9 mouse cellular contexts compared by ENCODE assay signal in genomic region chr19:55414050-55414449, GRCm38 (mm10).
DNase-seq lines count a peak whose midpoint lies in the region; ATAC-seq lines count a peak whose summit lies in the region.
"Had no signal": no experiment of that assay in that cellular context is flagged by ENCODE, and none has a peak within 500 bp of the region (broad histone marks: within the 10 kb centered on the region; RNA-seq: fewer than 3 reads in every experiment).

No protein-coding gene starts in this region.

- no peaks in the 10 kb centered on the region for H3K9me3 ChIP-seq in embryonic facial prominence, embryonic 14.5 days (ENCODE audit: control insufficient read depth, low read length)

- no peaks in the 10 kb centered on the region for H3K4me1 ChIP-seq in embryonic facial prominence, embryonic 14.5 days (ENCODE audit: control insufficient read depth, insufficient read depth, low read length)

- H3K9ac ChIP-seq in embryonic facial prominence, embryonic 14.5 days (ENCODE audit: low read depth, low read length) = no peak overlapping the region

- DNase-seq in frontal cortex, postnatal 25 days (ENCODE audit: low spot score in 2 of 2) = no peak
- peak; percentile 43 for DNase-seq in urinary bladder, postnatal 25 days (ENCODE audit: low spot score)
- no peak for DNase-seq in urinary bladder, adult 18-20 months (ENCODE audit: low spot score in 2 of 2)
- DNase-seq in embryonic facial prominence, embryonic 14.5 days (ENCODE audit: low spot score) = peak; percentile 90
- DNase-seq in hindlimb bud, embryonic 11.5 days (ENCODE audit: extremely low spot score, low read depth, low spot score) = peak; percentile 33
- peak; percentile 22 for DNase-seq in lung, postnatal 25 days (ENCODE audit: low spot score)
- peak; percentile 6 to 19 for DNase-seq in spleen, postnatal 36 days (ENCODE audit: low spot score in 2 of 2)

- peak; percentile 95 for ATAC-seq in frontal cortex, adult (ENCODE audit: low TSS enrichment)
- ATAC-seq in embryonic facial prominence, embryonic 14.5 days (ENCODE audit: low read depth) = peak; percentile 76; the same call in 1 of the 2 replicates

- no peak overlapping the region for H3K27ac ChIP-seq in embryonic facial prominence, embryonic 14.5 days (replicated peaks; ENCODE audit: low read depth, low read length)
- H3K27ac ChIP-seq: macrophage had no signal

- 31% methylated on average over 8 of the region's 8 CpGs for WGBS in embryonic facial prominence, embryonic 14.5 days

- H3K4me3 ChIP-seq in embryonic facial prominence, embryonic 14.5 days (ENCODE audit: low read depth, low read length) = no peak overlapping the region

- no peak overlapping the region for H3K4me2 ChIP-seq in embryonic facial prominence, embryonic 14.5 days (ENCODE audit: low read depth, low read length)

- no peaks in the 10 kb centered on the region for H3K36me3 ChIP-seq in embryonic facial prominence, embryonic 14.5 days (ENCODE audit: control insufficient read depth, insufficient read depth, low read length)

- no peaks in the 10 kb centered on the region for H3K27me3 ChIP-seq in embryonic facial prominence, embryonic 14.5 days (replicated peaks; ENCODE audit: control insufficient read depth, insufficient read depth, low read length)

Comparison
In these comparisons a context has a peak if more than half of its experiments do, and no peak if none do; other contexts are left out.
1. DNase-seq: peak in urinary bladder, postnatal 25 days (single experiment), embryonic facial prominence, embryonic 14.5 days (single experiment), hindlimb bud, embryonic 11.5 days (single experiment), lung, postnatal 25 days (single experiment) and spleen, postnatal 36 days (2 of 2); none in frontal cortex, postnatal 25 days (0 of 2) and urinary bladder, adult 18-20 months (0 of 2).